Mouse (Mus musculus) activated CD4-positive, CD25-positive, alpha-beta regulatory T cell (primary cell): ENCODE results near the gene Aldh16a1. TPM values are rescaled to one million over a fixed set of nuclear protein-coding genes. Genes with fewer than 3 reads are reported as not detected.

Experiments used
- polyA plus RNA-seq, 2 experiments: library from polyadenylated mRNA; unstranded; fragments of 100-300 nt; shearing (Covaris generic); gene quantifications; one replicate each; pipeline ENCODE4 v1.2.1; 2017

Aldh16a1 gene
- polyA plus RNA-seq, result 10 to 100 TPM; 41.4 to 60.4 TPM

GRCm38 (mm10) chr7:45154096-45154992 is at the start of gene Aldh16a1, which contains the start of gene Pih1d1:
TSS of gene Aldh16a1 (minus strand) at chr7:45154584.
TSS of gene Pih1d1 (plus strand) at chr7:45154303.

GRCm38 (mm10) chr7:45180896-45181477 is 26.6 kb upstream of the Aldh16a1 start, which contains the start of gene Pth2:
TSS of gene Pth2 (plus strand) at chr7:45180995.

GRCm38 (mm10) chr7:45179469-45179868 is 25.1 kb upstream of the Aldh16a1 start, which contains the start of gene Gfy:
TSS of gene Gfy (minus strand) at chr7:45179569.

DNA sequence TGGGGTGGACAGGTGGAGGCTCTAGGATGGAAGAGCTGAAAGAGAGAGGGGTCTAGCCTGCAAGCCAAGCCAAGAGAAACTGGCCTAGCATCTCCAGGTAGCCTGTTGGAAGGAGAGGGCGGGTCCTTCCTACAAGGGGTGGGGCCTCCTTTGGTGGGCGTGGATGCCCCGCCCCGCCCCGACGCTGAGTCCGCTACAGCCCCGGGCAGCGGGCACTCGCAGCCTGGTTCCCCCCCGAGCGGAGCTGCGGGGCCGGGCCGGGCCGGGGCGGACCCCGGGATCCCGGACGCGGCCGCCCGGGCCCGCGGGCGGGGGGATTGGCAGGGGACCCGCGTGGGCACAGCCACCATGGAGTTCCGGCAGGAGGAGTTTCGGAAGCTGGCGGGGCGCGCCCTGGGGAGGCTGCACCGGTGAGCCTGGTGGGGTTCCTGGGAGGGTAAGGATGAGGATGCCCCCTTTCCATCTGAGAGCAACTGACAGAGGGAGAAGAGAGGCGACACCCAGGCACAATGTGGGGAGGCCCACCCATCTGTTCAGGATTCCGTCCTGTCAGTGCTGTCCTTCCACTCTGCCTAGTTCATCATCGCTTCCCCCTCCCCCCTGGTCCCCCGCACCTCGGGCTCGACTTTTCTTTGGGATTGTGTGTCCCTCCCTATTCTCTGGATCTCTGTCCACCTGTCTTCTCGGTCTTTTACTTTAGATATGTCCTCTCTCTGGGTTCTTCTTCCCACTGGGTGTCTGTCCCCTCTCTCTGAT is 9.5 kb upstream of the Aldh16a1 start, which contains the start of gene Slc17a7:
Gene Slc17a7, plus strand, starts transcription at position 215 of the 756 bp plus-strand sequence.

GRCm38 (mm10) chr7:45135993-45136567 is 18.3 kb downstream of the Aldh16a1 start, which contains the start of the genes Gm45713 and Flt3l:
TSS of gene Gm45713 (minus strand) at chr7:45136231.
TSS of gene Flt3l (minus strand) at chr7:45136432.

GRCm38 (mm10) chr7:45128624-45129246 is 25.6 kb downstream of the Aldh16a1 start, which contains the start of gene Rpl13a:
TSS of gene Rpl13a (minus strand) at chr7:45128761.

DNA sequence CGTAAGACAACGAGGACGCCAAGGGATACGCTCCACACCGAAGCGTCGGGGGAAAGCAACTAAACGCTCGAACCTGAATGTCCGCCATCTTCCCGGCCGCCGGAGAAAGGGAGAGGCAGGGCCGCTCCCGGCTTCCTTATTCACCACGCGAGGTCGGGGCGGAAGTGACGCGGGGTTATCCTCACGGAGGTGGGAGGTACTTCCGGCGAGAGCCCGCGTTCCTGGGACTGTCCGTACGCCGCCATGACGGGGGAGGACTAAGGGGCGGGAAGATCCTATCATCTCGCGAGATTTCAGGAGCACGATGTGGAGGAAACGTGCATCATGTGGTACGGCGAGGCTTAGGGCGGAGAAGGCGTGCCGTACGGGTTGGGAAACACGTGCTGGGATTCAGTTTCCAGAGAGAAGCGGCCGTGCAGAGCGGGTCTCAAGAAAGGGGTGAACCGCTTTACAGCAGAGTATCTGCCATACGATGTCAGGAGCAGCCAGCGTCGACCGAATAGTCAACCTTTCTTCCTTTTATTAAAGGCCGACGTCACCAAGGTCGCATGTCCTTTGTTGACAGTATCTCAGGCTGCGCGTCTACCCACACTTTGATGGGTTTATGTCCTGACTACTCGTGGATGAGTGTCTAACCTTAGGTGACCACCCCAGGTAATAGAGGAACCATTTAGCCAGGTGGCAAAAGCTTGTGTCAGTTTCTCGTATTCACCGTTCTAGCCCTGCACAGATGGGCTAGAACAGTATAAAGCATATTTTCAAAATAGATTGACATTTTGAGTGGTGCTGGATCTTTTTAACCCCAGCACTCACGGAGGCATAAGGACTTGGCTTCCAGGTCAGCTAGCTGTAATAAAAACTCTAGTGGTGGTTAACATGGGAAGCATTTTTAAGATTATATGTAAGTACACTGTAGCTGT is 29.9 kb downstream of the Aldh16a1 start, which contains the start of gene Rps11:
Gene Rps11, minus strand, starts transcription at position 216 of the 920 bp plus-strand sequence.

DNA sequence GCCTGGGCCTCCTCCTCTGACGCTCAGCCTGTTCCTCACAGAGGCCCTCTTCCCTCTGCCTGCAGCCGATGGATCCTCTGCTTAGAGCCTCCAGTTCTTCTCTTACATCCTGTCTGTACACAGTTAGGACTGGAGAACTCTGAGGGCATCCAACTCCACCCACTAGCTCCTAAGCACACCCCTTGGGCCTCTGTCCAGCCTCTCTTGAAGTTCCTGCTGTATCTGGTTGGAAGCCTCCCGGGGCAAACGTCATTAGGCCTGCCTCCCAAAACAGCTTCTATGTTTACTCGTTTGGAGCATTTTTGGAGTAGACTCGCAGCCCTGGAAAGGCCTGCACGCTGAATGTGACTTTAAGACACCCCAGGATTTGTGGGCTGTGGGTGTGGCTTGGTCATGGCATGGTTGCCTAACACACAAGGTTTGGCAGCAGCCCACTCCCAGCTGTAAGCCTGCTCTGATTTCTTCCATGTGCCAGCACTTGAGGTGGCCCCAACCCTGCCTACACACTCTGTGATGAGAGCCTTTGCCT is 50.7 kb downstream of the Aldh16a1 start, which contains the start of gene Fcgrt:
Gene Fcgrt, minus strand, starts transcription at position 200 of the 529 bp plus-strand sequence.

DNA sequence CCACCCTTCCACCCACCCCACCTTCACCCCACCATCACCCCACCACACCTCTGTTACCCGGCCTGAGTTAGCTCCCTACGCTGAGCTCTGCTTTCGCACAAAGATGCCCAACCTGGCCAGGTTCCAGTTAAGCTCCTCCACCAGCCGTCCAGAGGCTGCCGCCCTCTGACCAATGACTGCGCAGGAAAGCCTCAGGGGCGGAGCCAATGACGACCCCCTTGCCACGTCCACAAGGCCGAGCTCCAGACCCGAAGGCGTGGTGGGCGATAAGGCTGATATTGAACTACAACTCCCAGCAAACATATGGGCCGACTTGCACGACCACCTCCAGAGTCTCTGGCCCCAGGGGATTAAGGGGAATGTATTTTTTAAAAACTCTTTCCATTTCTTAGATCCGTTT is 62.3 kb downstream of the Aldh16a1 start, which contains the start of gene Rcn3:
Gene Rcn3, minus strand, starts transcription at position 174 of the 400 bp plus-strand sequence.

Other genes starting within 250 kb of the Aldh16a1 start
- gene Ap2a1, start 225.1 kb downstream of the Aldh16a1 start, polyA plus RNA-seq, result 10 to 100 TPM; 49.1 to 61.7 TPM
- under 1 TPM; 0.14 to 0.18 TPM for gene Tsks, start 211.4 kb downstream of the Aldh16a1 start, polyA plus RNA-seq
- under 1 TPM; 0.28 to 0.44 TPM for gene Cpt1c, start 179.7 kb downstream of the Aldh16a1 start, polyA plus RNA-seq
- gene Prmt1, start 168.0 kb downstream of the Aldh16a1 start, polyA plus RNA-seq, result 100 to 1,000 TPM; 138 to 219 TPM
- 100 to 1,000 TPM; 173 to 194 TPM for gene Irf3, start 156.9 kb downstream of the Aldh16a1 start, polyA plus RNA-seq
- 10 to 100 TPM; 24.3 to 26.9 TPM for gene Bcl2l12, start 155.9 kb downstream of the Aldh16a1 start, polyA plus RNA-seq
- 10 to 100 TPM; 30.1 to 38.3 TPM for gene Scaf1, start 138.2 kb downstream of the Aldh16a1 start, polyA plus RNA-seq
- gene Rras, start 136.6 kb downstream of the Aldh16a1 start, polyA plus RNA-seq, result 10 to 100 TPM; 21.5 to 34.7 TPM
- 1 to 10 TPM; 3.3 to 6.1 TPM for gene Prr12, start 101.7 kb downstream of the Aldh16a1 start, polyA plus RNA-seq
- gene Nosip, start 92.2 kb downstream of the Aldh16a1 start, polyA plus RNA-seq, result 100 to 1,000 TPM; 130 to 137 TPM
- gene Prrg2, start 91.9 kb downstream of the Aldh16a1 start, polyA plus RNA-seq, result 1 to 10 TPM; 1.9 to 2.7 TPM
- gene Rcn3, start 62.4 kb downstream of the Aldh16a1 start, polyA plus RNA-seq, result 10 to 100 TPM in 1 of 2 experiments, 1 to 10 TPM in 1; 5.2 to 16.8 TPM
- 10 to 100 TPM in 1 of 2 experiments, 1 to 10 TPM in 1; 1.6 to 18.5 TPM for gene Fcgrt, start 50.7 kb downstream of the Aldh16a1 start, polyA plus RNA-seq
- 1,000 to 10,000 TPM; 2,309 to 3,648 TPM for gene Rps11, start 30.1 kb downstream of the Aldh16a1 start, polyA plus RNA-seq
- 1,000 to 10,000 TPM; 2,307 to 3,859 TPM for gene Rpl13a, start 25.8 kb downstream of the Aldh16a1 start, polyA plus RNA-seq
- gene Gm45713, start 18.4 kb downstream of the Aldh16a1 start, polyA plus RNA-seq, result not detected
- 100 to 1,000 TPM; 263 to 410 TPM for gene Flt3l, start 18.2 kb downstream of the Aldh16a1 start, polyA plus RNA-seq
- gene Pih1d1, start 281 bp downstream of the Aldh16a1 start, polyA plus RNA-seq, result 10 to 100 TPM; 57.0 to 66.8 TPM
- gene Slc17a7, start 9.4 kb upstream of the Aldh16a1 start, polyA plus RNA-seq, result under 1 TPM; 0.45 to 0.72 TPM
- not detected for gene Gfy, start 25.0 kb upstream of the Aldh16a1 start, polyA plus RNA-seq
- not detected for gene Pth2, start 26.4 kb upstream of the Aldh16a1 start, polyA plus RNA-seq
- under 1 TPM; 0.07 to 0.10 TPM for gene Ccdc155, start 50.3 kb upstream of the Aldh16a1 start, polyA plus RNA-seq
- 10 to 100 TPM in 1 of 2 experiments, 1 to 10 TPM in 1; 9.8 to 26.8 TPM for gene Dkkl1, start 57.6 kb upstream of the Aldh16a1 start, polyA plus RNA-seq
- 1 to 10 TPM; 2.6 to 4.0 TPM for gene Tead2, start 61.2 kb upstream of the Aldh16a1 start, polyA plus RNA-seq
- 100 to 1,000 TPM; 461 to 714 TPM for gene Cd37, start 84.5 kb upstream of the Aldh16a1 start, polyA plus RNA-seq
- under 1 TPM in 1 of 2 experiments, not detected in 1; 0.20 TPM for gene Slc6a16, start 86.5 kb upstream of the Aldh16a1 start, polyA plus RNA-seq
- gene Slc6a21, start 122.9 kb upstream of the Aldh16a1 start, polyA plus RNA-seq, result under 1 TPM in 1 of 2 experiments, not detected in 1; 0.28 TPM
- gene Trpm4, start 179.2 kb upstream of the Aldh16a1 start, polyA plus RNA-seq, result 10 to 100 TPM; 12.2 to 16.1 TPM
- gene Hrc, start 180.7 kb upstream of the Aldh16a1 start, polyA plus RNA-seq, result not detected
- gene Ppfia3, start 212.4 kb upstream of the Aldh16a1 start, polyA plus RNA-seq, result under 1 TPM; 0.12 to 0.16 TPM
- gene Lin7b, start 216.0 kb upstream of the Aldh16a1 start, polyA plus RNA-seq, result under 1 TPM in 1 of 2 experiments, not detected in 1; 0.35 TPM
- gene Snrnp70, start 241.2 kb upstream of the Aldh16a1 start, polyA plus RNA-seq, result 100 to 1,000 TPM; 204 to 218 TPM